Mouse (Mus musculus) CH12.LX (cell line): ENCODE results near the gene Zmat3. TPM values are rescaled to one million over a fixed set of nuclear protein-coding genes. Genes with fewer than 3 reads are reported as not detected.

Experiments
- DNase-seq: peaks from one replicate; pipeline ENCODE4 v3.0.0-alpha.2; 2013; ENCODE audit errors: extremely low read depth
- H3K27ac ChIP-seq: 2 replicates; pipeline ENCODE4 v1.5.1; 2012; ENCODE audit warnings: low read depth, mild to moderate bottlenecking, control low read depth, moderate library complexity; ENCODE audit not compliant: insufficient read depth
- H3K27me3 ChIP-seq: replicated peaks from 2 replicates; pipeline ENCODE3; 2012; ENCODE audit warnings: inconsistent platforms
- H3K36me3 ChIP-seq, 2 experiments: replicated peaks in 1 of 2; 2 replicates each; pipeline versions ENCODE3 to v1.6.1; 2012; ENCODE audit warnings: inconsistent platforms in 1 of 2, low read length in 1 of 2, mild to moderate bottlenecking in 1 of 2, mixed read lengths in 1 of 2, moderate library complexity in 1 of 2; ENCODE audit not compliant: control insufficient read depth in 1 of 2, insufficient read depth in 1 of 2
- H3K4me1 ChIP-seq, 2 experiments: 2 replicates each; pipeline ENCODE4 v1.6.1; 2012; ENCODE audit warnings: inconsistent platforms in 1 of 2, moderate library complexity in 1 of 2; ENCODE audit not compliant: insufficient read depth in 2 of 2, control insufficient read depth in 1 of 2
- H3K4me2 ChIP-seq: 2 replicates; pipeline ENCODE4 v1.6.1; 2012; ENCODE audit warnings: low read depth, mild to moderate bottlenecking, control low read depth; ENCODE audit not compliant: poor library complexity, insufficient read depth, severe bottlenecking
- H3K4me3 ChIP-seq, 3 experiments: fragments of 150-350 bp in 1 of 3; sonication (generic) in 1 of 3; replicated peaks in 1 of 3; 2 replicates each; pipeline versions ENCODE3 to v1.5.1; 2011 to 2012; ENCODE audit warnings: low read depth in 2 of 3, low read length in 2 of 3, mild to moderate bottlenecking in 2 of 3, moderate library complexity in 2 of 3, control low read depth in 1 of 3, improper control_type of control experiment in 1 of 3, inconsistent platforms in 1 of 3, mixed read lengths in 1 of 3; ENCODE audit not compliant: poor library complexity in 1 of 3
- H3K79me2 ChIP-seq: replicated peaks from 2 replicates; pipeline ENCODE4 v1.6.1; 2012; ENCODE audit warnings: mild to moderate bottlenecking, moderate library complexity; ENCODE audit not compliant: control insufficient read depth, poor library complexity, insufficient read depth, severe bottlenecking; ENCODE audit errors: extremely low read depth
- H3K9ac ChIP-seq: 2 replicates; pipeline ENCODE4 v1.6.1; 2012; ENCODE audit warnings: low read depth, mild to moderate bottlenecking, control low read depth, moderate library complexity; ENCODE audit not compliant: insufficient read depth
- H3K9me3 ChIP-seq: replicated peaks from 2 replicates; pipeline ENCODE3; 2012; ENCODE audit warnings: low read length, inconsistent platforms, mixed read lengths
- BHLHE40 ChIP-seq: IDR thresholded peaks from 2 replicates; pipeline ENCODE4 v1.6.1; 2011; ENCODE audit warnings: mild to moderate bottlenecking, low read depth, low read length, improper control_type of control experiment
- CHD1 ChIP-seq: IDR thresholded peaks from 2 replicates; pipeline ENCODE4 v1.6.1; 2012; ENCODE audit warnings: low read depth, low read length, improper control_type of control experiment, inconsistent platforms
- CTCF ChIP-seq, 2 experiments: IDR thresholded peaks in 1 of 2; conservative IDR thresholded peaks in 1 of 2; 2 replicates each; pipeline ENCODE4 v1.5.1; 2011 to 2012; ENCODE audit warnings: low read depth in 2 of 2, low read length in 2 of 2, improper control_type of control experiment in 1 of 2, inconsistent platforms in 1 of 2, mild to moderate bottlenecking in 1 of 2, moderate library complexity in 1 of 2
- E2F4 ChIP-seq: IDR thresholded peaks from 2 replicates; pipeline ENCODE4 v1.6.1; 2011; ENCODE audit warnings: low read depth, low read length, improper control_type of control experiment; ENCODE audit not compliant: insufficient replicate concordance
- ELF1 ChIP-seq: IDR thresholded peaks from 2 replicates; pipeline ENCODE4 v1.6.1; 2014; ENCODE audit warnings: low read depth, mild to moderate bottlenecking, inconsistent platforms, low read length, improper control_type of control experiment
- EP300 ChIP-seq: IDR thresholded peaks from 2 replicates; pipeline ENCODE4 v1.6.1; 2011; ENCODE audit warnings: low read length, improper control_type of control experiment
- ETS1 ChIP-seq: conservative IDR thresholded peaks from 2 replicates; pipeline ENCODE4 v1.6.1; 2012; ENCODE audit warnings: low read depth, mild to moderate bottlenecking, inconsistent platforms, low read length, improper control_type of control experiment, moderate library complexity
- GABPA ChIP-seq: IDR thresholded peaks from 2 replicates; pipeline ENCODE4 v1.6.1; 2012; ENCODE audit warnings: low read depth, low read length, improper control_type of control experiment, inconsistent platforms; ENCODE audit not compliant: insufficient replicate concordance
- HCFC1 ChIP-seq: IDR thresholded peaks from 2 replicates; pipeline ENCODE4 v1.6.1; 2012; ENCODE audit warnings: low read depth, mild to moderate bottlenecking, inconsistent platforms, low read length, improper control_type of control experiment
- IRF4 ChIP-seq: IDR thresholded peaks from 2 replicates; pipeline ENCODE4 v1.6.1; 2014; ENCODE audit warnings: low read depth, mild to moderate bottlenecking, inconsistent platforms, low read length, improper control_type of control experiment
- KAT2A ChIP-seq: IDR thresholded peaks from 2 replicates; pipeline ENCODE4 v1.6.1; 2012; ENCODE audit warnings: low read length, improper control_type of control experiment, inconsistent platforms; ENCODE audit not compliant: insufficient replicate concordance
- MAX ChIP-seq: IDR thresholded peaks from 2 replicates; pipeline ENCODE4 v1.6.1; 2011; ENCODE audit warnings: low read length, improper control_type of control experiment
- NRF1 ChIP-seq: IDR thresholded peaks from 2 replicates; pipeline ENCODE4 v1.6.1; 2014; ENCODE audit warnings: low read depth, mild to moderate bottlenecking, inconsistent platforms, low read length, improper control_type of control experiment, moderate library complexity
- POLR2A ChIP-seq: IDR thresholded peaks from 2 replicates; pipeline ENCODE4 v1.6.1; 2011; ENCODE audit warnings: low read depth, mild to moderate bottlenecking, improper control_type of control experiment, low read length
- POLR2AphosphoS2 ChIP-seq: IDR thresholded peaks from 2 replicates; pipeline ENCODE4 v1.6.1; 2011; ENCODE audit warnings: low read depth, low read length, improper control_type of control experiment
- SIN3A ChIP-seq: IDR thresholded peaks from 2 replicates; pipeline ENCODE4 v1.6.1; 2012; ENCODE audit warnings: low read length, improper control_type of control experiment, inconsistent platforms
- SMC3 ChIP-seq: IDR thresholded peaks from 2 replicates; pipeline ENCODE4 v1.6.1; 2011; ENCODE audit warnings: low read depth, low read length, improper control_type of control experiment
- TBP ChIP-seq: conservative IDR thresholded peaks from 2 replicates; pipeline ENCODE4 v1.6.1; 2011; ENCODE audit warnings: low read depth, low read length, improper control_type of control experiment
- TCF12 ChIP-seq: IDR thresholded peaks from 2 replicates; pipeline ENCODE4 v1.6.1; 2014; ENCODE audit warnings: low read depth, mild to moderate bottlenecking, inconsistent platforms, low read length, improper control_type of control experiment
- USF1 ChIP-seq: IDR thresholded peaks from 2 replicates; pipeline ENCODE4 v1.6.1; 2014; ENCODE audit warnings: low read depth, mild to moderate bottlenecking, inconsistent platforms, low read length, improper control_type of control experiment
- USF2 ChIP-seq: conservative IDR thresholded peaks from 2 replicates; pipeline ENCODE4 v1.6.1; 2011; ENCODE audit warnings: low read depth, low read length, improper control_type of control experiment
- ZC3H11A ChIP-seq: IDR thresholded peaks from 2 replicates; pipeline ENCODE4 v1.6.1; 2012; ENCODE audit warnings: low read depth, mild to moderate bottlenecking, inconsistent platforms, low read length, improper control_type of control experiment
- ZMIZ1 ChIP-seq: IDR thresholded peaks from 2 replicates; pipeline ENCODE4 v1.6.1; 2012; ENCODE audit warnings: low read depth, mild to moderate bottlenecking, inconsistent platforms, low read length, improper control_type of control experiment
- ZNF384 ChIP-seq: IDR thresholded peaks from 2 replicates; pipeline ENCODE4 v1.6.1; 2012; ENCODE audit warnings: low read depth, low read length, improper control_type of control experiment, inconsistent platforms
- dilution Hi-C: fragments of 300-500 bp; cut with MboI; formaldehyde crosslinking; loops from 2 replicates; pipeline ENCODE4 v1.14.3; 2020; ENCODE audit warnings: low sequenced_read_pairs; ENCODE audit not compliant: extremely low pct_unique_long_range_greater_than_20kb, extremely low pct_ligation_motif_present
- in situ Hi-C: fragments of 300-500 bp; cut with MboI; formaldehyde crosslinking; loops from 3 replicates; pipeline ENCODE4 v1.14.3; 2019; ENCODE audit warnings: low sequenced_read_pairs, low pct_ligation_motif_present, low pct_unique_long_range_greater_than_20kb, mixed read lengths
- polyA plus RNA-seq: library from polyadenylated mRNA; unstranded; fragments of >175 nt; gene quantifications from 2 replicates; pipeline ENCODE4 v1.2.1, GENCODE M21; 2012; ENCODE audit warnings: low read depth; ENCODE audit not compliant: insufficient read length
- total RNA-seq, 2 experiments: library from RNA; depleted of rRNA; stranded (reverse); fragments of 300-350 nt in 1 of 2; fragments of >200 nt in 1 of 2; gene quantifications; 2 replicates each; pipeline ENCODE4 v1.2.3; 2012 to 2014

Gene Zmat3
- total and polyA plus RNA-seq, 3 experiments, result 13.4 to 21.6 (median 17.2) TPM

DNA sequence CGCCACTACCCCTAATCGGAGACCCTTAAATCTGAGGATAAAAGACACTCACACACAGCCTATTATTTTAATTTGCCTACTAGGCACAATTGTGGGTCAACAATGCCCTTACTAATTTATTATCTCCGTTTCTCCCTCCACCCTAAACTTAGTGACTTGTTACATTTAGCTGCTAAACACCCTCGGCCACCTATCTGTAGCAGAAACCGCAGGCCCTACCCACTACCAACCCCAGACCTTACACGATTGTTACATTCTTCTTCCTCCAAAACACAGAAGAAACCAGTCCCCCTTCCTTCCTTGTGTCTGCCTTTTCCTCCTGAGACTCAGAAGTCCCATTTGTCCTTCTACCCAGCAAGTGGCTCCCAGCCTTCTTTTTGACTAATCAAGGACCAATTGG is 41.0 kb upstream of the Zmat3 start:
- no peaks in the 10 kb centered on the region for H3K27me3 ChIP-seq
- peaks cover 0 to 4% of the 10 kb centered on the region in 2 experiments for H3K36me3 ChIP-seq
- TF ChIP-seq KAT2A, result no peak
- no peak for TF ChIP-seq ZNF384
- no peak for TF ChIP-seq NRF1
- no peak for TF ChIP-seq ELF1
- TF ChIP-seq POLR2A, result no peak
- no peak for TF ChIP-seq E2F4
- H3K4me1 ChIP-seq, result peaks cover 13 to 44% of the 10 kb centered on the region in 2 experiments
- no peaks in the 10 kb centered on the region for H3K9me3 ChIP-seq
- H3K9ac ChIP-seq, result no peak overlapping the region
- no peak for DNase-seq
- H3K4me3 ChIP-seq, result no peak overlapping the region
- peaks cover 62% of the 10 kb centered on the region for H3K79me2 ChIP-seq
- no peak overlapping the region for H3K4me2 ChIP-seq
- no peak overlapping the region for H3K27ac ChIP-seq
- in situ Hi-C loops (no loop called here), dilution Hi-C loops (no loop called here)

GRCm38 (mm10) chr3:32405699-32406098 is 39.9 kb upstream of the Zmat3 start:
- dilution Hi-C loops, result no loop called here
- no peak for DNase-seq

DNA sequence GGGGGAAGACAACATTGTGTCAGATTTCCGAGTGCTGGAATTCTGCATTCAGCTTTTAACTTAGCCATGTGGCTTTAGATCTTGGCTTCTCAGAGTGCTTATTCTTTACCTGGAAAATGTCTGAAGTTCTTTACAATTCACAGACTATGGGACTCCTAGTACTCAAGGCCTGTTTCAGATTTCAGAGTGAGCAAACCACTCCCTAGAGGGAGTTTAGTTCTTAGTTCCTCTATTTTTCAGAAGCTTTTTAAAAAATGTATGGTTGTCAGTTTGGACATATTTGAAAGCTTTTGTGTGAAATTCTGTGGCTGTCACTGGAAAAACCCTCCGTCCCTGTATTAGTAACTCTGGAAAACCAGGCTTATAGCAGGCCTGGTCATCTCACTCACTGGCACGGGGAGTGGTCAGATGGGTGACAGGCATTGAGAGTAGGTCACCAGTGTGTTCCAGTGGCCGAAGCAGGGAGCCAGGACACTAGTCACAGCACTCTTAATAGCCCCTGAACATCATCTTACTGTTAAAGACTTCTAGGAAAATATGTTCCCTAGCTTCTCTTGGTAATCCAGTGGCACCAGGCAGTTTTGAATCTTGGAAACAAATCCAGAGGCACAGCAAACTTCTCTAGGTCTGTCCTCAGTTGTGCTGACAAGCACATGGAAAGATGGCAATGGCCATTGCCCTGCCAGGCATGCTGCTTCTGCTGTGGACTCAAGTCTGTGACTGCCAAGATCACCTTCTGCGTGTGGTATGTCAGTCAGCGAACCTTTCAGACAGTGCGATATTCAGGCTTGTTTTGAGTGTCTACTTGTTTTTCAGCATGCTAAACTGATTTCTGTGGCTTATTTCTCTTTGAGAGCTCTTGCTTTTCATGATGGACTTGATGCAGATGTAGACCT is 37.4 kb upstream of the Zmat3 start:
- no peaks in the 10 kb centered on the region for H3K9me3 ChIP-seq
- dilution Hi-C loops (no loop called here), in situ Hi-C loops (no loop called here)
- peaks cover 87% of the 10 kb centered on the region for H3K79me2 ChIP-seq
- peak overlapping the region; percentile 55 for H3K4me2 ChIP-seq
- H3K27ac ChIP-seq, result peak overlapping the region; percentile 71
- H3K4me3 ChIP-seq, result peak overlapping the region in 1 of 3 experiments; percentile 37
- peak; percentile 43 for DNase-seq
- H3K27me3 ChIP-seq, result no peaks in the 10 kb centered on the region
- peaks cover 0 to 11% of the 10 kb centered on the region in 2 experiments for H3K36me3 ChIP-seq
- peak overlapping the region; percentile 62 for H3K9ac ChIP-seq
- H3K4me1 ChIP-seq, result peaks cover 18 to 65% of the 10 kb centered on the region in 2 experiments
- no peak for TF ChIP-seq E2F4
- TF ChIP-seq POLR2A, result no peak
- TF ChIP-seq TBP, result no peak
- no peak for TF ChIP-seq POLR2AphosphoS2
- TF ChIP-seq EP300, result peak; percentile 77
- TF ChIP-seq HCFC1, result no peak
- no peak for TF ChIP-seq ZC3H11A
- TF ChIP-seq ETS1, result peak; percentile 50
- TF ChIP-seq NRF1, result no peak
- TF ChIP-seq GABPA, result no peak
- no peak for TF ChIP-seq CTCF (conservative IDR thresholded peaks at IDR 0.05 in 1 of 2, IDR thresholded peaks at IDR 0.05 in 1 of 2; ENCODE audit: low read depth in 2 of 2, low read length in 2 of 2)
- TF ChIP-seq USF1, result no peak
- TF ChIP-seq TCF12, result no peak
- no peak for TF ChIP-seq KAT2A
- no peak for TF ChIP-seq ZMIZ1
- no peak for TF ChIP-seq BHLHE40
- no peak for TF ChIP-seq SMC3
- TF ChIP-seq IRF4, result peak; percentile 73

More at GRCm38 (mm10) chr3:32405699-32406098, 39.9 kb upstream of the Zmat3 start:
- H3K27me3 ChIP-seq, result no peaks in the 10 kb centered on the region
- H3K36me3 ChIP-seq, result peaks cover 0 to 5% of the 10 kb centered on the region in 2 experiments
- H3K4me2 ChIP-seq, result no peak overlapping the region
- peaks cover 16 to 55% of the 10 kb centered on the region in 2 experiments for H3K4me1 ChIP-seq
- H3K27ac ChIP-seq, result no peak overlapping the region
- no peak overlapping the region for H3K4me3 ChIP-seq
- peaks cover 67% of the 10 kb centered on the region for H3K79me2 ChIP-seq
- H3K9me3 ChIP-seq, result no peaks in the 10 kb centered on the region
- in situ Hi-C loops, result no loop called here
- TF ChIP-seq TBP (no peak), ELF1 (no peak), IRF4 (no peak), CHD1 (no peak), USF2 (no peak), MAX (no peak), E2F4 (no peak), ZC3H11A (no peak), SIN3A (no peak), POLR2A (no peak), BHLHE40 (no peak)
- H3K9ac ChIP-seq, result no peak overlapping the region
